Mouse (Mus musculus) cerebellum, postnatal 36 days (tissue): ENCODE results near the gene Ndrg3.
A peak's percentile ranks its signal among the peaks of the same experiment; 100 is the strongest.

Experiments used
- DNase-seq, 2 experiments: peaks; one replicate each; pipeline ENCODE4 v3.0.0; 2021 to 2022; ENCODE audit warnings: mixed read lengths in 2 of 2

The Ndrg3 gene

DNA sequence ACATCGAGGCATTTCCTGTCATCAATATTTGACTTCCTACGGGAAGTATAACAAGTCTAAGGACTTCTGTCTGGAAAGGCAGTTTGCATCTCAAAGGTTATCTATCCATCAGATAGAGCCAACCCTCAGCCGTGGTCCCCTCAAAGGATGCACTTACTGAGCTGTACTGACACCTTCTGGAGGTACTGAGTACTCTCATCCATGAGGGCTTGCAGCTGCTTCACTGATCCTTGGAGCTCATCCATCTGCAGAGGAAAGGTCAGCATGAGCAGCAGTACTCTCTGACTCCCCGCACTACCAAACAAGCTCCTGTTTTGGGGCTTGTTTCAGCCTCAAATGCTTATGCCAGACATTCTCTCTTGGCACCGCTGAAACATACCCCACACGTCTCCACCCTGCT, 4.7 kb upstream of the Ndrg3 start:
- peak; percentile 61 to 66 for DNase-seq

DNA sequence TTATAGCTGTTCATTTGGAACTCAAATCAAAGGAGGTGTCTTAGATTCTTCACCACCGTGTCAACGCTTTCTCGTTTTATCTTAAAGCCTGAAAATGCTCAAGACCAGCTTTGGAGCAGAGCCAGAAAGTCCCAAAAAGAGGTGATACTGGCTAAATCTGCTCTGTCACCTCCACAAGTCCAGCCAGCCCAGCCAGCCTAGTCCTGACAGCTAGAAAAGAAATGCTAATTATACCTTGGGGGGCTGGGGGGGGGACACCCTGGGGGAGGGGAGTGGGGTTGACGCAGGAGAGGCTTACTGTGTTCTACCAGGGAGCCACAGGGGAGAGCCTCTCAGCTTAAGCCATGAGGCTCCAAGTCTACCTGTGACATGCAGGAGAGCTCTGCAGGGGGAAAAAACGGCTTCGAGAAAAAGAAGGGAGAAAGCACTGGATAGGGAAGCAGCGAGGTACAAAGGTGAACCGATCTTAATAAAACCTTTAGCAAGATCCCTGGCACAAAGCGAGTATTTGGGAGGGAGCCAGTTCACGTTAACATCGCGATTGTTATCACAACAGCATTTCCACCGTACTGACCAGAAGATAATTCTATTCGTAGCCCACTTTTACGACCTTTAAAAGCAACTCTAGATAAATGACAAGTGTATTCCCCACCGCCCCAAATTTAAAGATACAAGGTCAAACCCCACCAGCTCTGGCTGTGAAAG, 977 bp downstream of the Ndrg3 start:
- DNase-seq: peak in 1 of 2 experiments; percentile 43

DNA sequence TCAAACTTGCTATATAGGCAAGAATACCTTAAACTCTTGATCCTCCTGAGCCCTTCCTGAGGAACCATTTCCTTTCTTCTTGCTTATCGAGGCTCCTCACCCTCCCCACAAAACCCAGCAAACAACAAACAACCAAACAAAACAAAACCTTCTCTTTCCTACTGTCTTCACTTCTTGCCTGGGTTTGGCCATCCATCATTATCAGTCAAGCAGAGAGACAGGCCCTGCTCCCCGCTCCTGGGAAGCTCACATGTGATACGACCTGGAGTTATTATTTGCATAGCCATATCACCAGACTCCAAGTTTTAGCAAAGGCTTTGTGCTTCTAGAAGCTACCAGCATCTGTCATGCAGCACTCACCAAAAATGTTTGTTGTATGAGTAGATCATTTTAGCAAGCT, 4.5 kb downstream of the Ndrg3 start:
- no peak for DNase-seq

DNA sequence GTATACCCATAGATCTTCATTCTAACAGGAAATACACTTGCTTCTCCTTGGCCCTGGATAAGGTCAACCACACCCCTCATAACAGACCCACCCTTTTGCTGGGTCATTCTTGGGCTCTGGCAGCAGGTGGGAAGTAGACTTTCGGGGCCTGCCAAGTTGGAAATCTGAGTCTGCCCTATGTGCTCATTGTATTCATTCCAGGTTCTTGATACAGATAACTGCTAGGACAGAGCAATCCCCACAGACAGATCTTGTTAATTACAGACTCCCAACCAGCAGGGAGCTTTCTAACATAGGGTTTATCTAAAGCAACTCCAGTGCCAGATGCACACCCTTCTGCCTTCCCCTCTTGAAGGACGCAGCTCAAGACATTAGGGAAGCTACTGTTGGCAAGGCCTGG, 9.0 kb downstream of the Ndrg3 start:
- DNase-seq: peak in 1 of 2 experiments; percentile 44

DNA sequence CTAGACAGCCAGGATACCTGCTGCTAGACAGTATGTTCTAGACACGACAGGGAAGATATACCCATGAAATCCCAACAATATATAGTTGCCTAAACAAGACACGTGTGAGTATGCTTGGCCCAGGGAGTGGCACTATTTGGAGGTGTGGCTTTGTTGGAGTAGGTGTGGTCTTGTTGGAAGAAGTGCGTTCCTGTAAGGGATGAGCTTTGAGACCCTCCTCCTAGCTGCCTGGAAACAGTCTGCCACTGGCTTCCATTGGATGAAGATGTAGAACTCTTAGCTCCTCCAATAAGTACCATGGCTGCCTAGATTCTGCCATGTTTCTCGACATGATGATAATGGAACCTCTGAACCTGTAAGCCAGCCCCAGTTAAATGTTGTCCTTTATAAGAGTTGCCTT, 10.6 kb downstream of the Ndrg3 start:
- no peak for DNase-seq

DNA sequence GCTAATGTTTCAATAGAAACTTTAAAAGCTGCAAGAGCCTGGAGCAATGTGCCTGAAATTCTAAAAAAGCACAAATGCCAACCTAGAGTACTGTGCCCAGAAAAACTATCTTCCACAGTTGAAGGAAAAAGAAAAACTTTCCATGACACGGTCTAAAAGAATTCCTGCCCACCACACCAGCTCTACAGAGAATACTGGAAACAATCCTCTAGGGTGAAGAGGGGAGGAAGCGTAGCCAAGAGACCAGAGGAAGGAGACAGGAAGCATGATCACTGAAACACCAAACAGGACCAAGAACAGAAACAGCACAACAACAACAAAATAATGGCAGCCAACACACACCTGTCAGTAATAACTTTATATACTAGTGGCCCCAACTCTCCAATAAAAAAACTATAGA, 11.8 kb downstream of the Ndrg3 start:
- DNase-seq: no peak

DNA sequence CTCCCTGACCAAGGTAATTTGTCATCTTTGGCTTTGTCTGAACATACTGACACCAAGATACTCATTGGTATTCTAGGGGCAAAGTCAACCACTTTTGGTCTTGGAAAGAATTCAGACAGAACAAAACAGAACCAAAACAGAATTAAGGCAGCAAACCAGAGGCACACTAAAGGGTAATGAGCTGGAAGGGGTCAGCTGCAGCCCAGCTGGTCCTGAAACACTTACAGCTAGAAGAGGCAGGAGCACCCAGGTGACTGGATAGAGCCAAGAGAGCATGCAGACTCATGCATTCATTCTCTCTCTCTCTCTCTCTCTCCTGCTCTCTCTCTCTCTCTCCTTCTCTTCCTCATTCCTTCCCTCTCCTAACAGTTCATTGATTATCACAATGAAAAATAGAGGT, 15.1 kb downstream of the Ndrg3 start:
- DNase-seq: no peak

DNA sequence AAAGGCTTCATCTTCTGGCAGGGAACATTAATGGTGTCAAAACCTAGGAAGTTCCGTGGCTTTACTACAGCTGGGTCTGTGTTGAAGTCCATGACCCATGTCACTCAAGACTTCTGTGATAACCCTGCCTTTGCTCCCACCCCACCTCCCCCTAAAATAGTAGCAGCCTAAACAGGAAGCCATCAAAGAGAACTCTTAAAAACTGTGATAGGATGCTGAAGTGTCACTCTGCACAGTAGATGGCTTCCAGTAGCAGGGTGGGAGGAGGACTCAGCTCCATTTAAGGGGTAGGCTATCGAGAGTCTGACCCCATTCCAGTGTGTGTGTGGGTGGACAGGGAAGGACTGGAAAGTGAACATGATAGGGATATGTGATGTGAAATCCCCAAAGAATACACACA, 16.9 kb downstream of the Ndrg3 start:
- DNase-seq: no peak

DNA sequence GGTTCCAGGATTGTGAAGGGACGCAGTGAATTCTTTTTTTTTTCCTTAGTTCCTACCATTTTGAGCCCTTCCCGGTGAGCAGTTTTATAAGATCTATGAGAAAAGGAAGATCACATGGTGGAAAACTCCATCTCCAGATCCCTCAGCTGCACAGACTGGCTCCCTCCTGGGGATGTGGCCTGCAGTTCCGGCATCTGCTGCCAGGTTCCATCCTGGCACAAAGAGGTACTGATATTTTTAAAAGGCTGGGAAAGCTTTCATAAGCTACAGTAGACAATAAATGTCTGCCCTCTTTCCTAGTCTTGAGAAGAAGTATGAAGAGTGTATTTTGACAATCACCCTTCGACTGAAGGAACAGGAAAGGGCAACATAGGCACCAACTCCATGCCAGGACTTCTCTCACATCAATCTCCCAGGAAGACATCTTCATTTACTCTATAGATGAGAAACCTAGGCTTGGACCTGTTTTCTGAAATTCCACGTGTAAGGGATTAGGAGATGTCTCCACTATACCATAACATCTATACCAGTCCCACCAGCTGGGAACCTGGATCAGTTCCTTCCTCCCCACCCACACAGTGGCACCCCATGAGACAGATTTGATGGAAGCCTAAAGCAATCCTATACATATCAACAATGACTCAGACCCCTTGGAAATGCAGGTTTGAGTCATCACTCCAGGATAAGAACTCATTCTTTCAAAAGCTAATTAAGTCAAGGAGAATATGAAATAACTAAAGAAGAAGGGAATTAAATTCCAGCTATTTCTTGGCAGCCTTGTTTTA, 18.3 kb downstream of the Ndrg3 start:
- peak; percentile 73 to 75 for DNase-seq

DNA sequence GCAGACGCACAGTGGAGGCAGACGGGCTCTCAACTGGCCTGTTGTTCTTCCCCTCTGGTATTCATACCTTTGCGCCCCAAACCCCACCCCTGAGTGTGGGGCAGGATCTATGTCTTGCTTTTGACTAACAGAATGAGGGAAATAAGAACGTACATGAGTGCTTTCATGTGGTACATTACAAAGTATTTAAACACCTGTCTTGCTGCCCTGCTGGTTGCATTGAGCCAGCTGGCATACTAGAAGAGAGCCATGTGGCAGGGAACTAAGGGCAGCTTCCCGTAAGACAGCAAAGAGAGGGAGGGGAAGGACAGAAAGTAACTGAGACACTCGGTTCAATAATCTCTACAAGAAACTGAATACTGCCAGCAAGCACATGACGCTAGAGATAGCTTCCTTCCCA, 21.6 kb downstream of the Ndrg3 start:
- no peak for DNase-seq

DNA sequence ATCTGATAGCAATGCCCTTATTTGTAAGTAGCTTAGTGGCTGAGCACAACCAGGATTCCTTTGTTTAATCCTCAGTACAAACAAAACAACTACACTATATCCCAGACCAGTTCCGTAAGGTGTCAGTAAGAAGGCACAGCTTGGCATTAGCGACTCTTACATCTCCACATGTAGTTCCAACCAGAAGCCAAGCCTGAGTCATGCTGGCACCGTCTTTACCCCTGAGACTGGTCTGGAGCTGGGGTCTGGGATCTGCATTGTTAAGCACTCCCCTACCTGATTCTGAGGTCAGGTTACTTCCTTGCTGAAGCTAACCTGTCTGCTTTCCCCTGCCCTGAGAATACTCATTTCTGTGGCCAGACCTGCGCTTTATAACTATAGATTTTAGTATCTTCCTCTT, 23.4 kb downstream of the Ndrg3 start:
- DNase-seq: no peak

DNA sequence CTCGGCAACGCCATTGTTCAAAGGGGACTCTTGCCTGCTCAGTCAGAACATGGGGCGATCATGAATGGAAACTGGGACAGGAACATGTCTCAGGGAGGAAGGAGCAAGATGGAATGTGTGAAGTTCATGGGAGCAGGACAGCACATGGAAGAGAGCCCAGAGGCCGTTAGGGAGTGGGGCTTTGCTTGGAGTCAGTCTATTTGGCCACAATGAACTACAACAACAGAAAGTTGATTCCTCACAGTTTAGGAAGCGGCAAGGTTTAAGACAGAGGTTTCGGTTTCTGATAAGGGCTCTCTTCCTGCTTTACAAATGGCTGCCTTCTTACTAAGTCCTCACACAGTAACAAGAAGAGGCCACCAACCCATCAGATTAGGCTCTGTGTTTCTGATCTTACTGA, 24.5 kb downstream of the Ndrg3 start:
- no peak for DNase-seq

DNA sequence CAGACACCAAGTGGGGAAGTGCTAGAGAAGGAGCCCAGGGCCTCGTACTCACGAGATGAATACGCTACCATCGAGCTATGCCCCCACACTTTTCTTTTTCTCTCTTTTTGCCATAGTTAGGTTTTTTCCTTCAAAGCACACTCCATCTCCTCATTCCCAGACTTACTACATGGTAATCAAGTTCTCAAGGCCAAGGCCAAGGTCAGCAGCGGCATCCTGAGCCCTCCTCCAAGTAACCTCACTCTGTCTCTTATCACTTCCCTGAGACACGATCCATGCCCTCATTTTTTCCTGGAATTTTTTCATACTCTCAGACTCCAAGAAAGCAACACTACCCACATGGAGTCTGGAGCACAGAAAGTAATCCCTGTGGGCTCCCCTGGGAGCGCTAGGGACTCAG, 28.0 kb downstream of the Ndrg3 start:
- no peak for DNase-seq

DNA sequence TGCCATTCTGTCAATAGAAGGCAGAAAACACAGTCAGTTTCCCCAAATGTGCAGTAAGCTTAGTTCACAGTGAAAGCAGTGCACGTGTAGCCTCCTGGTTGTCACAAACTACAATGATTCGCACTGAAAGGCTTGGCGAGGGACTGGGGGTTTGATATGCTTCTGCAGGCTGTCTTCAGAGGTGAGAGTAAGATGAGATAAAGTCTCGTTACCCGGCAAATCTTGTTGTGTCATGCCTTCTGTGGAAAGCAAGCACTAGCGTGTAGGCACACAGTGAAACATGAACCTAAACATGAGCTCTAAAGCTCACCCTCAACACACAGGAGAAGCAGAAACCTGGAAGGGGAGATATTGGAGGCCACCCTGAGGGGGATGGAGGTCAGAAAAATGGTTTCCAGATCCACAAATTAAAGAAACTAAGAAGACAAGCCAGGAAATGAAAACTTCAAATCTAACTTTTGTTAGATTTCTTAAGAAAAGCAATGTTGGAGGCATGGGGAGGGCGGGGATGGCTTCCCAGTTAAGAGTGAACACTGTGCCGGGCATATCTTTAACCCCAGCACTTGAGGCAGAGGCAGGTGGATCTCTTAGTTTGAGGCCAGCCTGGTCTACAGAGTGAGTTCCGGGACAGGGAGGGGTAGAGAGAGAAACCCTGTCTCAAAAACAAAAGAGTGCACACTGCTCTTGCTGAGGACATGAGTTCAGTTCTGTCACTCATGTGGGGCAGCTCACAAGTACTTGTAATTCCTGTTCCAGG, 33.2 kb downstream of the Ndrg3 start:
- DNase-seq: no peak

DNA sequence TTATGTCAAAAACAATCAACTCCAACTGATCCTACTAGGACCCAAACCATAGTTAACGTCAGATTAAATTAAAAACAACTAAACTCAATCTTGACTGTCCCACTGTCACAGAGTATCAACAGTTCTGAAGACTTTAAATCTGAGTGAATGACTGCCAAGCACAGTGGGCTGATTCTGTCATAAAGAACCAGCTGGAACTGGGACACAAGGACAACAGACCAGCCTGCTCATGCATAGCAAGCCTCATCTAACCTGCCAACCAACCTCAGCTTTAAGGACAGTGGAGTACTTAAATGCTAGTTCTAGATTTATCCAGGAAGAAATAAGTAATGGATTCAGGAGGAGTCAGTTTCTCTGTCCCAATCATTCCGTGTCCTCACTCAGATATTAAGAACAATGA, 34.8 kb downstream of the Ndrg3 start:
- DNase-seq: no peak

DNA sequence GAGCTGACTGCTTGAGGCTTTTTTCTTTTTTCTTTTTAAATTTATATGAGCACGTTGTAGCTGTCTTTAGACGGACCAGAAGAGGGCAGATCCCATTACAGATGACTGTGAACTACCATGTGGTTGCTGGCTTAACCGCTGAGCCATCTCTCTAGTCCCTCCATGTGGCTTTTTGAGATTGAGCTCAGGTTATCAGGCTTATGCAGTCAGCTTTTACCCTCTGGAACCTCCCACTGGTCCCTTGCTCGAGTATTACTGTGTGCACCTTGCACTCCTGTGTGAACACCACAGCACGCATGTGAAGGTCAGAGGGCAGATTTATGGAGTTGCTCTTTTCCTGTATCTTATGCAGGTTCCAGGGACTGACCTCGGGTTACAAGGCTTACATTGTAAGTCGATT, 35.5 kb downstream of the Ndrg3 start:
- no peak for DNase-seq

DNA sequence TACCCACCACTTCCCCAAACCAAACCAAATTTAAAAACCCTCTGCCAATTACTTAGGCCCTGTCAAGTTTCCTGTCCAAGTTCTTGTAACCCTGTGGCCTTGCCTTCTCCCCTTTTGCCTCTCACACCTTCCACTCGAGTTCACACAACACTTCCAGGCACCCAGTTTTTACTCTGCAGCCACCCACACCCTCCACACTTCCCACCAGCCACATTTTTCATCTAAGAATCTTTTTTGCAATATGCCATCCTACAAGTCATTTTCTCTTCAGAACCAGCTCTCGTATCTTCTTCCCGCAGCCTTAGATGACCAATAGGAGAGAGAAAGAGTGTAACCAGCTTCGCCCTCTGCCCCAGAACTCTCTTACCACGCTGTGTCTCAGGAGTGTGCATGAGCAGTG, 37.4 kb downstream of the Ndrg3 start:
- DNase-seq: no peak

DNA sequence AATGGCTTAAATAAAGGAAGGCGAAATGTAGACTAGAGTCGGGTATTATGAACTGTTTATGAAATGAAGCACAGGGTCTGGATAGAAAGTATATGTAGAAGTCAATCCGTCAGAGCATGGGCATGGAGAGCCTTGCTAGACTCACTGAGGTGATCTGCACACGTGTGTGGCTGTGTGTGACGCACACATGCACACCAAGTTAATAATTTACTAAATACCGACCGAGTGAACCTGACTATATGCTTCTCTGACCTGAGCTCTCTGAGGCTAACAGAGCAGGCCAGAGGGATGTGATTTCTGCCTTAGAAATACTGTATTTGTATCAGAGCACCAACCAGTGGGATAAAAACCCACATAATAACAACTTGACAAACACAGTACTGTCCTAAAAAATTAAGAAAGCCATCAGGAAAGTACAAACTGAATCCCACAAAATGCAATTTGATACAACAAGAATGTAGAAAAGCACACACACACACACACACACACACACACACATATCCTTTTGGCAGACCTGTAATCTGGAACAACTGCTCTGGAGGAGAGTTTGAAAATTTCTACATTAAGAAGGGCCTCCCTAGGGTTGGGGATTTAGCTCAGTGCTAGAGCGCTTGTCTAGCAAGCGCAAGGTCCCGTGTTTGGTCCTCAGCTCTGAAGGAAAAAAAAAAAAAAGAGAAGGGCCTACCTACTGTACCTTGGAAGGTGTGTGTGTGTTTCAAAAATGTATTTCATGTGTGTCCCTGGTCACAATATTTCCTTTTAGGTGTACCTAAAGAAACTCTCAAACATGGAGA, 40.4 kb downstream of the Ndrg3 start:
- no peak for DNase-seq

DNA sequence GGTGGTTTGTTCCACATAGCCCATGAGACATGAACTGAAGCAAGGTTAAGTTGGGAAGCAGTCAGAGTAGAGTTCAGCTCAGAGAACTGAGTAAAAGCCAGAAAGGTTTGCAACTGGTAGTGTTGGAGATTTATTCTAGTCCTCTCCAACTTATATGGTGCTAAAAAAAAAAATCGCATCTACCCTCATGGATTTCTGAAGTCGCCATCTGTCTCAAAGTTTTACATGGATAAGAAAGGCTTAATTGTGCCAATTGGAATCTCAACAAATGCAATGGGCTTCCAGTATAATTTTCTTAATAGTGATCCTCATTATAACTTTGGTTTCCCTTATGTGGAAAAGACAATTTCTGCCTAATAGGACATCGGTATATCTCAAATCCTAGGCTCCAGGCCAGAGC, 41.0 kb downstream of the Ndrg3 start:
- DNase-seq: no peak

DNA sequence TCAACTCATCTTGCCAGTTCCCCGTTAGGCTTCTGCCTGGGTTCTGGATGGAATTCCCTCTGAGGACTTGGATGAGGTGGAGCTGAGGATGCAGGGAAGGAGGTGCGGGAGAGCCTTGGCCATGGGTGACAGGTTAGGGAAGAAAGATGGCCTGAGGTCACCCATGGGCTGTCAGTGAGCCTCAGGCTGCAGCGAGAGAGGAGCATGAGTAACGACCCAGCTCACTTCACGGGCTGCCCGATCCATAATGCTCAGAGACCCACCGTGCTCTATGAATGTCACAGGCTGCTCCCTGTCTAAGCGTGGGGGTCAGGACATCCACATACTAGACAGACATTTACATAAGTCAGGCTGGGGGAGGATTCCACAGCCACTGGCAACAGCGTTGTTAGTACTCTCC, 50.3 kb downstream of the Ndrg3 start:
- DNase-seq: peak; percentile 21 to 40

DNA sequence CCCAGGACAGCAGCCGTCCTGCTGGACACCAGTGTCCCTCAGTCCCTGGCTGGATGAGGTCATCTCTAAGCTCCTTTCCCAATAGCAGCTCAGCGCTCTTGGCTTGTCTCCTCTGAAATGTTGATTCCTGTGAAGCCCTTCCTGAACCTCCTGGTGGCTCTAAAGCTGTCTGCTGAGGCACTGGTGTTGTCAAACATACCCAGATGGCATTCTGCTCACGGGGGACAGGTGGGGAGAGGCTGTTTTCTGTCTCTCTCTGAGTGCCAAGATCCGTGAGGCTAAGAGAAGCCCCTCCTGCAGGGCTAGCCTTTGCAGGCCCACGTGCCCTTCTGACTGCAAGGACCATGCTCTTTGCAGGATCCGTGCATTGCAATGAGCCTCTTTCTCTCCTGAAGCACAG, 51.9 kb downstream of the Ndrg3 start:
- DNase-seq: peak; percentile 79 to 84

DNA sequence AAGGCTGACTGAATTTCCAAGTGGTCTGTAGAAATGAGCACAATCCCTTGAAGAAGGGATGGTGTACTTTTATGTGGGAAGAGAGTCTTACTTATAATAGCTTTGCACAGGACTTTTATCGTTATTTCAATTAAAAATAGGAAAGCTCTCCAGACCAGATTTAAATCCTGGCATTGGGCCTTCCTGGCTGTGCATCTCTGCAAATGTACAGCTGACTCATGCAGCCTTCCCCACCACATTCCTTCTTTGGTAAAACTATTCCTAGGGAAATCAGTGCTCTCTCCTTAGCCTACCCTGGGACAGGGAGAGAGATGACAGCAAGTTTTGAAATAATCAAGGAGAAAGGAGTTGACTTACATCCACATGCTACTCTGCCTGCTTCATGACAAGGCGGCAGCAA, 54.1 kb downstream of the Ndrg3 start:
- DNase-seq: no peak

DNA sequence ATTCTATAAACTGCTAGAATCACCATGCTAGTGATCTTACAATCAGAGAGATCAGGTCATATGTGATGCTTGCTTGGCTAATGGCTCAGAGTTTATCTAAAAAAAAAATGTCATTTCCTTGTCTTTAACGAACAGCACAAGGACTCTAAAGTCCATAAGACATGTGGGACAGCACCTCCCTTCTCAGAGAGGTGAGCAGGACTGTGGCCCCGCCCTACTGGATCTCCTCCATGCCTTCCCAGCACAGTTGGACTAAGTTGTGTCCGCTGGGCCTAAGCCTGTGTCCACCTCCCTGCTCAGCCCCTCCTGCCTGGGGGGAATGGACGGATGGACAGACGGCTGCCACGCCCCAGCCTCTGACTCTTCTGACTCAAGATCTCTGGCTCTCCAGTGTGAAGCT, 56.9 kb downstream of the Ndrg3 start:
- DNase-seq: no peak
